Mouse (Mus musculus) neural tube, embryonic 13.5 days (tissue): ENCODE data around the gene Cdcp1. TPM values are rescaled to one million over a fixed set of nuclear protein-coding genes. Genes with fewer than 3 reads are reported as not detected.

ENCODE experiments used
- ATAC-seq: fragments of 200-750 bp; cut with Nextera tagmentation; 2 replicates; pipeline ENCODE4 v1.8.0; 2017; ENCODE audit warnings: low read depth, mild to moderate bottlenecking, moderate TSS enrichment, moderate library complexity
- H3K27ac ChIP-seq: fragments of 300-500 bp; sonication (generic); replicated peaks from 2 replicates; pipeline ENCODE4 v1.5.1; 2015; ENCODE audit warnings: moderate library complexity, mild to moderate bottlenecking, inconsistent platforms
- H3K27me3 ChIP-seq: fragments of 300-500 bp; sonication (generic); 2 replicates; pipeline ENCODE4 v1.6.1; 2015; ENCODE audit warnings: mild to moderate bottlenecking, inconsistent platforms
- H3K36me3 ChIP-seq: fragments of 300-500 bp; sonication (generic); 2 replicates; pipeline ENCODE4 v1.6.1; 2015; ENCODE audit warnings: mild to moderate bottlenecking, inconsistent platforms
- H3K4me1 ChIP-seq: fragments of 300-500 bp; sonication (generic); replicated peaks from 2 replicates; pipeline ENCODE4 v1.6.1; 2015; ENCODE audit warnings: inconsistent platforms
- H3K4me2 ChIP-seq: fragments of 300-500 bp; sonication (generic); 2 replicates; pipeline ENCODE4 v1.6.1; 2015; ENCODE audit warnings: inconsistent platforms, mild to moderate bottlenecking, moderate library complexity
- H3K4me3 ChIP-seq: fragments of 300-500 bp; sonication (generic); 2 replicates; pipeline ENCODE4 v1.5.1; 2015; ENCODE audit warnings: mild to moderate bottlenecking, inconsistent platforms
- H3K9ac ChIP-seq: fragments of 300-500 bp; sonication (generic); 2 replicates; pipeline ENCODE4 v1.6.1; 2015; ENCODE audit warnings: moderate library complexity, mild to moderate bottlenecking, inconsistent platforms
- H3K9me3 ChIP-seq: fragments of 300-500 bp; sonication (generic); 2 replicates; pipeline ENCODE4 v1.6.1; 2016; ENCODE audit warnings: inconsistent platforms
- WGBS: fragments of 180-500 bp; shearing (Covaris S2); methylation state at CpG from one replicate; pipeline ENCODE4 v1.1.7; 2015; 5-methylcytosine and 5-hydroxymethylcytosine counted together
- polyA plus RNA-seq: library from polyadenylated mRNA; unstranded; fragments of >200 nt; fragmentation: Nextera tagmentation; extraction: Ambion mirVana; gene quantifications from 2 replicates; pipeline ENCODE4 v1.2.1, GENCODE M21; 2015

Cdcp1 gene
- polyA plus RNA-seq = 0.10 and 0.30 TPM in 2 replicates

DNA sequence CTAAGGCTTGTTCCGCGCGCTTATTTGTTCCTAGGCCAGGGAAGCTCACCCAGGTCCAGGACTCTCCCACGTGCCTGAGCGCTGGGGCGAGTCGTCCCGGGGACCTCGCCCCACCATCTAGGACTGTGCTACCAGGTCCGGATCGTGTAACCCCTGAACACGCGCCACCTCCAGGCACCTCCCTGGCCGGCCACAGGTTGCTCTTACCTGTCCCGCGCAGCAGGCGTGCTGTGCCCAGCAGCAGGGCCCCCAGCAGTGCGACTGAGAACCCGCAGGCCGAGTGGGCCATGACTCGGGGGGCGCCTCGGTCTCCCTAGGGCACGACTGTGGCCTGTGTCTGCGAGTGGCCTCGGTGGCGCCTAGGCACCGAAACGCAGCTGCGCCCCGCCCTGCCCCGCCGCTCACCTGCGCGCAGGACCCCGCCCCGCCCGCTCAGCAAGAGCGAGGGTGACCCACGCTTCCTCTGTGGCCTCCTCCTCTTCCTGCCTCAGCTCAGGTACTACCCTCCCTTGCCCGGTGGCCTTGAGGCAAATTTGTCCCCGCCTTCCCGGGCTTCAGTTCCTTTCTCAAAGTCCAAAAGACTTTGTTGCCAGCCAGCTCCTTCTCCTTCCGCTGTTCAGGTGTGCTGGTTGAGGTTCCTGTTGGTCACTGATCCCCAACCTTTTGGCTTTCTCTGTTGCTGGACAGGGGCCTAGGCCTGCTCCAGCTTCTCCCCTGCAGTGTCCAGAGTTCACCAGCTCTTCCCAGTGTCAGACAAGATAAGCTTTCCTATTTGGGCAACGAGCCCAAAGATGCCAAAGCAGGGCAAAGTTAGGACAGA, at the start of gene Cdcp1:
Cdcp1 (minus strand) TSS at position 418 of the 820 bp plus-strand sequence.
- Histone ChIP-seq H3K27me3 (peaks cover 38% of the 10 kb centered on the region), H3K9me3 (no peaks in the 10 kb centered on the region), H3K4me2 (peak within 1 kb of the TSS; percentile 46), H3K36me3 (no peaks in the 10 kb centered on the region), H3K27ac (no peak within 1 kb of the TSS), H3K4me1 (peaks cover 9% of the 10 kb centered on the region), H3K9ac (no peak within 1 kb of the TSS), H3K4me3 (peak within 1 kb of the TSS; percentile 13; the same call in 1 of the 2 replicates)
- ATAC-seq = no peak
- WGBS = 7% methylated on average over 44 of the region's 45 CpGs

DNA sequence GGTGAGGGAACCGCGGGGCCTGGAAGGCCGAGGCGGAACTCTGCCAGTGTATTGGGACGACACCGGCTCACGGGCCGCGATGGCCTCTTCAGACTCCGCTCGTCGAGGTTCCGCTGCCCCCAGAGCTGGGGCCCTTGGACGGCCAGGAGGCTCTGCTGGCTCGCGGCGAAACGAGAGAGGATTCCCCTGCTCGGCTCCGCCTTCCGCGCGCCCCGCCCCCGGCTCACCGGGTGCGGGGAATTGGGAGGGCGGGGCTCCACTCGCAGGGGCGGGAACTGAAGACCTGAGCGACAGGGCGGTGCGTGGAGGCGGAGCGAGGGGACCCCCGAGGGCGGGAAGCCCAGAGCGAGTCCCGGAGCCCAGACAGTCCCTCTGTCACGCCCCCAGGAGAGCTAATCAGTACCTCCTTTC, 44.8 kb upstream of the Cdcp1 start, which contains the start of gene Tmem158:
Tmem158 (minus strand) TSS at position 154 of the 411 bp plus-strand sequence.
- peak within 1 kb of the TSS; percentile 71 for H3K4me3 ChIP-seq
- H3K27ac ChIP-seq = peak within 1 kb of the TSS; percentile 84
- H3K27me3 ChIP-seq = peaks cover 42% of the 10 kb centered on the region
- WGBS = 0% methylated on average over 33 of the region's 40 CpGs
- H3K9me3 ChIP-seq = no peaks in the 10 kb centered on the region
- peak; percentile 92 for ATAC-seq
- peaks cover 8% of the 10 kb centered on the region for H3K4me1 ChIP-seq
- no peaks in the 10 kb centered on the region for H3K36me3 ChIP-seq
- peak within 1 kb of the TSS; percentile 88 for H3K9ac ChIP-seq
- H3K4me2 ChIP-seq = peak within 1 kb of the TSS; percentile 83

DNA sequence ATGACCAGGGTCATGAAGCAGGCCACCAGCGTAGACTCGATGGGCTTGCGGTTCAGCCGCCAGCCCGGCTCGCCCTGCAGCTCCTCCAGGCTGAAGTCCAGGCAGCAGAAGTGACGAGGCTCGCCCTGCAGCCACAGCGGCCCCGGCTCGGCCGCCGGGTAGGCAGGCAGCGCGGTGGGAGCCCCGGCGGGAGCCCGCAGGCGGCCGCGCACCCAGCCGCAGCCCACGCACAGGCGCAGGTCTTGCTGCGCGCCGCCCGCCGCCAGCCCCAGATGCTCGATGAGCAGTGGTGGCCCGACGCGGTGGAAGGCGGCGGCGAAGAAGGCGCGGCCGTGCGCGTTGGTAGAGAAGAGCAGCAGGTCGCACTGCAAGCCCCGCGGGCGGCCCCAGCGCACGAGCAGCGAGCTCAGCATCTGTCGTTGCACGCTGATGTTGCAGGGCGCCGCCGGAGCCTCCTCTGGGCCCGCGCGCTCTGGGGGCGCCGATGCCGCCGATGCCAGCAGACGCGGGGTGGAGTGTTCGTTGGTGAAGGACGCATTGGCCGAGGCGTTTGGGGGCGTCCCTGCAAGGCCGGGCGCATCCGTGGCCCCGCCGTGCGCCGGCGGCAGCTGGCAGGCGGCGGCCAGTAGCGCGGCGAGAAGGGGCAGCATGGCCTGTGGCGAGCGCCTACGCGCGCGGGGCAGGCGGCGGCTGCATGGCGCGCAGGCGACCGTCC, 44.2 kb upstream of the Cdcp1 start:
- Histone ChIP-seq H3K4me1 (peaks cover 8% of the 10 kb centered on the region), H3K27me3 (peaks cover 39% of the 10 kb centered on the region), H3K9ac (peak overlapping the region; percentile 88), H3K4me2 (peak overlapping the region; percentile 83), H3K9me3 (no peaks in the 10 kb centered on the region), H3K27ac (peak overlapping the region; percentile 84), H3K4me3 (peak overlapping the region; percentile 71), H3K36me3 (no peaks in the 10 kb centered on the region)
- under 1% methylated on average over 85 of the region's 92 CpGs for WGBS
- ATAC-seq = peak; percentile 84

DNA sequence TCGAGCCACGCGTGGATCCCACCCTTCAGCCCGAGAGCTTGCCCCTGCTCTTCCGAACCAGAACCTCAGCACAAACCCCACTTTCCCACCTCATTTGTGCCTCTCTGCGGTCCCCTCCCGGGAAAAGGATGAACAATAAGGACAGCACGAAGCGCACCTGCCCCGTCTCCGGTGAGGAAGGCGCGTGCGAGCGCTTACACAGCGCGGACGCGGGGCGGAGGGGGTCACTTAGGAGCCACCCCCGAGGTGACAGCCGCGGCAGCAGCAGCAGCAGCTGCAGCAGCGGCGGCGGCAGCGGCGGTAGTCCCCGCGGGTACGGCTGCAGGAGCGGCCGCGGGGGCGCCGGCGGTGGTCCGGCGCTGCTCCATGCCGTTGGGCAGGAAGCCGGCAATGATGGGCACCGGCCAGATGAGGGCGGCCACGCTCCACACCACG, 43.6 kb upstream of the Cdcp1 start:
- peak; percentile 49 for ATAC-seq

DNA sequence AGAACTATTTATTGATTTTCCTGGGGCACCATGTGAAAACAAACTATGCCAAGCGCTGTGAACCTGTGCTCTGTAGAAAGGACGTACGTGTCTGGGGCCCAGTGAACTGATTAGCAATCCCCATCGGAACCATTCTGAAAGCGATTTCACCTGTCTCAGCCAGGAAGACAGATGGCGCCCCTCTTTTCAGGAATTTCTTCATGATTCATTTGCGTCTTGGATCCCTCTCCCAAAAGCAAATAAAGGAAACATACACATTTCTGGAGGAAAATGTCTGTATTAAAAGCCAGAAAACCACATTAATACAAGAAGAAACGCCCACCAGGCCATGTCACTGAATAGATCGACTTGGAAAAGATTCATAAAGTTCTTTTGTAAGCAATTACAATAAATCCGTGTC, 43.0 kb upstream of the Cdcp1 start:
- H3K27ac ChIP-seq = no peak overlapping the region

More for the DNA sequence above, 43.6 kb upstream of the Cdcp1 start:
- no peaks in the 10 kb centered on the region for H3K36me3 ChIP-seq
- H3K27ac ChIP-seq = peak overlapping the region; percentile 84
- under 1% methylated on average over 44 of the region's 45 CpGs for WGBS
- peak overlapping the region; percentile 88 for H3K9ac ChIP-seq
- H3K4me1 ChIP-seq = peaks cover 8% of the 10 kb centered on the region
- peak overlapping the region; percentile 71 for H3K4me3 ChIP-seq
- H3K4me2 ChIP-seq = peak overlapping the region; percentile 83
- H3K9me3 ChIP-seq = no peaks in the 10 kb centered on the region
- peaks cover 39% of the 10 kb centered on the region for H3K27me3 ChIP-seq

DNA sequence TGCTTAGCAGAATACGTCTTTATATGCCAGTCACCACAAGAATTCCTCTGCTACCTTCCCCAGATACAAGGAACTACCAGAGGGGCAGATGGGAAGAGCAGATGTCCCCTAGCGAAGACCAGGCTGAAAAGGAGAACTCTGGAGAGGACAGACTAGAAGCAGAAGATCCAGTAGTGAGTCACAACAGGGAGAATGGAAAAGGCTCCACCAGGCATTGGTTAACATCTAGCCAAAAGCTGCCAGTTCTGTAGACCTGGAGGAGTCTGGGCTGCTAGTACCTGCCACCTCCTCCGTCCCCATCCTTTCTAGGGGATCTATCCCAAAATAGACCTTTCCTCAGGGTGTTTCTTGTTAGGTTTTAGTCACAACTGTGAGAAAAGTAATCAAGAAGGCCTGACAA, 39.9 kb upstream of the Cdcp1 start:
- H3K4me3 ChIP-seq = no peak overlapping the region
- peaks cover 8% of the 10 kb centered on the region for H3K4me1 ChIP-seq
- H3K27me3 ChIP-seq = peaks cover 22% of the 10 kb centered on the region
- H3K9me3 ChIP-seq = no peaks in the 10 kb centered on the region
- H3K9ac ChIP-seq = no peak overlapping the region
- H3K27ac ChIP-seq = no peak overlapping the region
- H3K4me2 ChIP-seq = no peak overlapping the region
- WGBS = 83% methylated on average over 3 of the region's 3 CpGs
- H3K36me3 ChIP-seq = no peaks in the 10 kb centered on the region
- no peak for ATAC-seq

More for the DNA sequence above, 43.0 kb upstream of the Cdcp1 start:
- 17% methylated on average over 10 of the region's 10 CpGs for WGBS
- Histone ChIP-seq H3K9me3 (no peaks in the 10 kb centered on the region), H3K9ac (peak overlapping the region; percentile 88; the same call in 1 of the 2 replicates), H3K4me2 (peak overlapping the region; percentile 83), H3K36me3 (no peaks in the 10 kb centered on the region), H3K4me3 (peak overlapping the region; percentile 71), H3K27me3 (peaks cover 39% of the 10 kb centered on the region), H3K4me1 (peaks cover 8% of the 10 kb centered on the region)
- no peak for ATAC-seq

DNA sequence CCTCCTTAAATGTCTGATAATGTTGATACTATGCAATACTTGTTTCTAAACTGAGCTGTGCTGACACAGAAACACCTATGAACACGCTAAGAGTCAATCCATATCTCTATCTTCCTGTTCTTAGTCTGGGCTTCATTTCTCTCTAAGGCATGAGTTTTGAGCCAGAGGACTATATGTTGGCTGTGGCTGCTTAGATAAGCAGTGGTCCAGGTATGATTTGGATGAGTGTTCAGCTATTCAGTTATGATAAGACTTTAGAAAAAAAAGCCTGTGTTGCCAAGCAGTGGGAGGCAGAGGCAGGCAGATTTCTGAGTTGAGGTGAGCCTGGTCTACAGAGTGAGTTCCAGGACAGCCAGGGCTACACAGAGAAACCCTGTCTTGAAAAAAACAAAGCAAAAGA, 32.2 kb upstream of the Cdcp1 start:
- no peak for ATAC-seq
- 70% methylated on average over 1 of the region's 1 CpGs for WGBS

DNA sequence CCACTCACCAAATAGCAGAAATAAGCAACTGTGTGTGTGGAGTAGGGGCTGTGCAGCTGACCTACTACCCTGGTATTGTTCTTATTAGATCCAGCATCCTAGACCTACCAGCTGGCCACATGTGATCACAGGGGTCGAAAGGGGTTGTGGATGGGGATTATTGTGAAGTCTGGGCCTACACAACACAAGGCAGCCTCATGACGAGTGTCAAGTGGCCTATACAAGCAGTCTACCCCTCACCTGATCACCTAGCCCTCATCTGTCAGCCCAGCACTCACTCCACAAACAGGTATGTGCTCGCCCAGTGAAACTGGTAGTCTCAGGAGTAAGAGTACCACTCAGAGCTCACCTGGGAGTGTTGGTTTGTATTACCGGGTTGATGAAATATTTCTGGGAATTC, 29.3 kb upstream of the Cdcp1 start:
- Histone ChIP-seq H3K4me3 (no peak overlapping the region), H3K27ac (no peak overlapping the region), H3K9me3 (no peaks in the 10 kb centered on the region), H3K4me1 (no peaks in the 10 kb centered on the region), H3K27me3 (no peaks in the 10 kb centered on the region), H3K36me3 (no peaks in the 10 kb centered on the region), H3K4me2 (no peak overlapping the region), H3K9ac (no peak overlapping the region)
- no peak for ATAC-seq
- 77% methylated on average over 4 of the region's 4 CpGs for WGBS

More for the DNA sequence above, 32.2 kb upstream of the Cdcp1 start:
- Histone ChIP-seq H3K9me3 (no peaks in the 10 kb centered on the region), H3K4me3 (no peak overlapping the region), H3K27ac (no peak overlapping the region), H3K4me1 (no peaks in the 10 kb centered on the region), H3K36me3 (no peaks in the 10 kb centered on the region), H3K9ac (no peak overlapping the region), H3K27me3 (no peaks in the 10 kb centered on the region), H3K4me2 (no peak overlapping the region)

DNA sequence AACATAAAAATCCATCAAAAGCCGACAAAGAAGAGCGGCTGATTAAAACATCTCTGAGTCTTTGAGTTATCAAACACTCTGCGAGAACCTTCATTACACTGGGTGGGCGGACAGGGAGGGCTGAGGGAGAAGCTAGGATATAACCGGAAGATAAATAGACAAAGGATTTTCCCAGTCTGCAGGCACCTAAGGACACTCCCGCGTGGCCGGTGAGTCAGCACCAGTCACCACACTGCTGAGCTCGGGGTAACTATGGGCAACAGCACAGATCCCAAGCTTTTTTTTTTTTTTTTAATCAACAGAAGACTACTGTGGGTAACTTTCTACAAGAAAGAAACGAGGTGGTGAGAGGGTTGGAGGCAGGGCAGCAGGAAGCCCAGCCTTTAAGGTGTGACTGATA, 28.1 kb upstream of the Cdcp1 start:
- Histone ChIP-seq H3K9ac (no peak overlapping the region), H3K4me2 (no peak overlapping the region), H3K36me3 (no peaks in the 10 kb centered on the region), H3K4me3 (no peak overlapping the region), H3K9me3 (no peaks in the 10 kb centered on the region), H3K27ac (no peak overlapping the region), H3K27me3 (no peaks in the 10 kb centered on the region), H3K4me1 (peaks cover under 1% of the 10 kb centered on the region; the same call in 1 of the 2 replicates)
- 70% methylated on average over 10 of the region's 10 CpGs for WGBS
- ATAC-seq = no peak

DNA sequence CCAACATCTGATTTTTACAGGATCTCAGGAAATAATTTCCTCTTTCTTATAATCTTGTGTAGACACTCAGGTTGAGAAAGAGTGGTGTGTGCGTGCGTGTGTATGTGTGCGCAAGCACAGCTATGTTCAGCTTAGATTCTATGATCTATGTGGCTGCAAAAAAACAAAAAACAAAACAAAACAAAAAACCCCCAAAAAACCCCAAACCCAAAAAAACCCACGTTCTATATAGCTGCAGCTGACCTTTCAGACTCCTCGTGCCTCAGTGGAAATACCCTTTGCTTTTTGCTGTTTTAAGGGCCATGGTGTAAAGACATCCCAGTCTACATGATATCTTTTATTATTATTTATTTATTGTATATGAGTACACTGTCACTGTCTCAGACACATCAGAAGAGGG, 25.4 kb upstream of the Cdcp1 start:
- Histone ChIP-seq H3K4me1 (peaks cover 6% of the 10 kb centered on the region), H3K9me3 (no peaks in the 10 kb centered on the region), H3K36me3 (no peaks in the 10 kb centered on the region), H3K4me3 (no peak overlapping the region), H3K9ac (no peak overlapping the region), H3K27me3 (no peaks in the 10 kb centered on the region), H3K4me2 (no peak overlapping the region), H3K27ac (no peak overlapping the region)
- ATAC-seq = no peak
- 94% methylated on average over 5 of the region's 5 CpGs for WGBS

DNA sequence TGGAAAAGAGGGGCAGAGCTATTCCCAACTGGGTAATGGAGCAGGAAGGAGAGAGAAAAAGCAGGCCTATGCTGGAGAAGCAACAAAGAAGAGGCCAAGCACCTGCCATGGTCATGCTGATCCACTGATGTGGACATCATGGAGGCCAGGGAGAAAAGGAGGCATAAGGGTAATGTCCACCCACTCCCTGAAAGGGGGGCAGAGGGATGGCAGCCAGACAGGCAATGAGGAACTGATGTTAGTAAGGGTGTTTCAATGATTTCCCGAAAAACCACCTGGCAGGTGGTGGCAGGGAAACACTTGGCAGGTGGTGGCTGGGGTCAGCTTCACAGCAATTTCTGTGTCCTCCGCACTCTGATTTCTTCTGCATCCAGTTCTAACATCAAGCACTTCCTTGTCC, 24.9 kb upstream of the Cdcp1 start:
- H3K27me3 ChIP-seq = no peaks in the 10 kb centered on the region
- H3K36me3 ChIP-seq = no peaks in the 10 kb centered on the region
- H3K9ac ChIP-seq = no peak overlapping the region

DNA sequence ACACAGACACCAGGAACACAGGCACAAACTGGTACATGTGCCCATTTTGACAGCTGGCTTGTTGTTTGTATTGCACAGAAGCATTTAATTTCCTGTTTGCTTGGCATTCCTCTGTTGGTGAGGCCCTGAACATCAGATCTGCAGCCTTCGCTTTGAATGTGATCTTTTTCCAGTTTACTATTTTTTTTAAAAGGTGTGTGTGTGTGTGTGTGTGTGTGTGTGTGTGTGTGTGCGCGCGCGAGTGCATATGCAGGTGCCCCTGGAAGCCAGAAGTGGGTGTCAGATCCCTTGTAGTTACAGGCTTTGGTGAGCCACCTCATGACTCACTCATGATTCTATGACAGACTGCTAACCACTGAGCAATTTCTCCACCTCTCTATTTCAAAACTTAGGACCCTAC, 24.4 kb upstream of the Cdcp1 start:
- H3K4me2 ChIP-seq = no peak overlapping the region
- no peak overlapping the region for H3K27ac ChIP-seq
- WGBS = 90% methylated on average over 5 of the region's 5 CpGs
- H3K4me3 ChIP-seq = no peak overlapping the region
- no peaks in the 10 kb centered on the region for H3K27me3 ChIP-seq
- no peaks in the 10 kb centered on the region for H3K9me3 ChIP-seq
- no peak for ATAC-seq
- peaks cover 6% of the 10 kb centered on the region for H3K4me1 ChIP-seq
- no peaks in the 10 kb centered on the region for H3K36me3 ChIP-seq
- H3K9ac ChIP-seq = no peak overlapping the region

More for the DNA sequence above, 24.9 kb upstream of the Cdcp1 start:
- H3K9me3 ChIP-seq = no peaks in the 10 kb centered on the region
- no peak overlapping the region for H3K27ac ChIP-seq
- no peak for ATAC-seq
- H3K4me3 ChIP-seq = no peak overlapping the region
- H3K4me2 ChIP-seq = no peak overlapping the region
- peaks cover 6% of the 10 kb centered on the region for H3K4me1 ChIP-seq
- 85% methylated on average over 2 of the region's 2 CpGs for WGBS
